Mouse (Mus musculus) adrenal gland, adult 8-10 months (tissue): ENCODE results near the gene Speg. TPM values are rescaled to one million over a fixed set of nuclear protein-coding genes. Genes with fewer than 3 reads are reported as not detected.

Source experiments
- DNase-seq: peaks from one replicate; pipeline ENCODE4 v3.0.0; 2022
- total RNA-seq, 4 experiments: library from RNA; stranded (reverse); gene quantifications; 2 replicates each; pipeline ENCODE4 v1.2.4; 2022

The Speg gene
- total RNA-seq, result 10 to 100 TPM; 13.7 to 32.9 (median 22.2) TPM

GRCm38 (mm10) chr1:75374950-75375936 lies at the start of gene Speg:
TSS of gene Speg (plus strand) at chr1:75375297.
- DNase-seq, result no peak

DNA sequence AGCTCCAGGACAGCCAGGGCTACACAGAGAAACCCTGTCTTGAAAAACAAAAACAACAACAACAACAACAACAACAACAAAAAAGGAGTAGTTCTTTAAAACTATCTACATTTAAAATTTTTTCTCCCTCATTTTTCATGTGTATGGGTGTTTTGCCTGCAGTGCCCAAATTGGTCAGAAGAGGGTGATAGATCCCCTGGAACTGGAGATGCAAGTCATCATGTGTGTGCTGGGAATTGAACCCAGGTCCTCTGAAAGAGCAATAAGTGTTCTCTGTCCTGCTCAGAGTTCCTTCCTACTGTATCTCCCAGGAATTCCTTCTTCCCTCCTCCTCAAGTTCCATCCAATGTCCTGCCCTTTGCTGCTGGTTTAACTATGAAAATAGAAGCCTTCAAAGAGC lies 47.6 kb upstream of the Speg start:
- no peak for DNase-seq

- DNase-seq, result no peak
These were observed 43.8 kb upstream of the Speg start for GRCm38 (mm10) chr1:75331271-75331670.

- DNase-seq, result no peak
These were observed 38.6 kb upstream of the Speg start for GRCm38 (mm10) chr1:75336461-75336860.

DNA sequence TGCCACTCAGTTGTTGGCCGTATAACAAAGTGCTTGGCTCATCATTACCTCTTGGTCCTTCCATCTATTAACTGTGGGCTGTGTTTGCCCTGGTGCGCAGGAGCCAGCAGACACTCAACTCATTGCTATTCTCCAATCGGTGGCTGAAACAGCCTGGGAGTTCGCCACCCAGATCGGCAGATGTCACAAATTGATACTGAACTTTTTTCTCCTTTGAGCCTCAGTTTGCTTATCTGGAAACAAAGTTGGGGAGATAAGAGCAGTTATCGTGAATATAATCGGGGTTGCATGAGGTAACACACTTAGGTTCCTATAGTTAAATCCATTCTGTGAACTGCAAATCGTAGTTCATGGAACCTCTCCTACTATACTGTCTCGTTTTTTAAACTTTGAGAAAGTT lies 38.0 kb upstream of the Speg start:
- DNase-seq, result no peak

DNA sequence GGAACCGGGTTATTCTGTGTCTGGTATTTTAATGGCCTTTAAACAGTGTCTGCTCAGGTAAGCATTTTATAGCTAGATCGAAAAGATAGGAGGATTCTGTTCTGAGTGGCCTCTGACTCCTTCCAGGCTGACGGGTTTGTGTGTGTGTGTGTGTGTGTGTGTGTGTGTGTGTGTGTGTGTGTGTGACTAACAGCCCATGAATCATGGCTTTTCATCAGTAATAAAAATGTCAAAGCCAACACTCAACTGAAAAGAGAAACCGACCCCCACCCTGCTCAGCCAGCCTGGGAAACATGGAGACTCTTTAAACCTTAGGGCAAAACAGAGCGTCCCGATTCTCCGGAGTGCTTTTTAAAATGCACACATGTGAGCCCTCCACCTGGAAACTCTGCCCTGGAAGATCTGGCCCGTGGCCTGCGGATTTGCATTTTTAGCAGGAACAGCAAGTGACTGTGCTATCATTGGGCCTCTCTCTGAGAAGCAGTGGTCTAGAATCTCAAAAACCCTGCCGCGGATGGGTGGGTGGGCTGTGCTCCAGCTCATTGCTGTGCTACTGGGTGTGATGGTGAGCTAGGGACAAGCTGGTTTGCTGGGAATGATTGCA lies 36.9 kb upstream of the Speg start:
- DNase-seq, result no peak

DNA sequence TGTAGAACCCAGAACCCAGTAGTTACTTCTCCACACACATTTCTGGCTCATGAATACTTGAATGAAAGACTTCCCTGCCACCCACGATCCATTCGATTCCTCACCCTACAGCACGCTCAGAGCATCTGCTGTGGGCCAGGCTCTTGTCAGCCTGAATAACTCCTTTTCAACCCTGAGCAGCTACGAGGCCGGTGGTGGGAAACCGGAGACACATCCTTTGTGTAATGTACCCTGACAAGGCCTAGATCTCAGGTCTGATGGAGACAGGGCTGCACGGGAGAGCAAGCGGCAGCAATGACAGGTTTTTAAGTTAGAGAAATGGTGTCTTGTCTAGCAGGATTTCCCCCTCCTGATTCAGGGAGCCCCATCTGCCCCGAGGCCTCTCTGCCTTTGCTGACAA lies 35.8 kb upstream of the Speg start:
- DNase-seq, result no peak

DNA sequence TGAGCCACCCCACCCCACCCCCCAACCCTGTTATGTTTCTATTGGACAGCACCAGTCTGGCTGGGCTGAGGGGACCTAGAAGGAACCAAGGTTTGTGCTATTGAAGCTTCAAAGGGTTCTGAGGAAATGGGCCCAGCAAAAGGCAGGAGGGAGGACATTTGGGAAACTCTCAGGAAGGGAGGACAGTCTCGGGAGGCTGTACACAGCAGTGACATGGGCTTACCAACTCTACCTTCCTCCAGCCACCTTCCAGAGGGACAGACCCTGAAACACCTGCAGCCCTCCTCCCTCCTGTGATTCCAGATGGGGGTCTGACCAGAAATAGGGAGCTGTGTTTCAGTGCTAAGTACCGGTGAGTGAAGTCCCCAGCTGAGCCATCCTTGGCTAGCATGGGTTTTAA lies 34.6 kb upstream of the Speg start:
- DNase-seq, result no peak

DNA sequence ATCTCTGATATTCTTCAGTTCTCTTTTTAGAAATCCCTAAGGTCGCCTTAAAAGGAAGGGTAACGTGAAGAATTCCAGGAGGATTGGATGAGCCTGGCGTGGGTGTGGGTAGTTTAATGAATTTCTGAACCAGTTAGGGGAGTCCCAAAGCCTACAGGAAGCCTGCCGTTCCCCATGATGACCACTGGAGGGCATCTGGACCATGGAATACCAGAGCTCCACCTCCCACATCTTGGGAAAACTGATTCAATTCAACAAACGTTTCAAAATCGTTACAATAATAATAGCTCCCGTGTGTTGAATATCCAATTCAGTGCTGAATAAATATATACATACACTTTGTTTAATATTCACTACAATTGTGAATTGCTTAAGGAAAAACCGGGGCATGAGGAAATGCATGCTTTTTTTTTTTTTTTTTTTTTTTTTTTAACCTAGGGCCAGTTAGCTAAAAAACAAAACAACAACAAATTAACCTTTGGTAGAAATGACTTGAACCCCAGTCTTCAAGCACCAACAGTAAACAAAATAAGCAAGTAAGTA lies 32.2 kb upstream of the Speg start:
- peak; percentile 36 for DNase-seq

GRCm38 (mm10) chr1:75344291-75345035 lies 30.6 kb upstream of the Speg start:
- DNase-seq, result no peak

DNA sequence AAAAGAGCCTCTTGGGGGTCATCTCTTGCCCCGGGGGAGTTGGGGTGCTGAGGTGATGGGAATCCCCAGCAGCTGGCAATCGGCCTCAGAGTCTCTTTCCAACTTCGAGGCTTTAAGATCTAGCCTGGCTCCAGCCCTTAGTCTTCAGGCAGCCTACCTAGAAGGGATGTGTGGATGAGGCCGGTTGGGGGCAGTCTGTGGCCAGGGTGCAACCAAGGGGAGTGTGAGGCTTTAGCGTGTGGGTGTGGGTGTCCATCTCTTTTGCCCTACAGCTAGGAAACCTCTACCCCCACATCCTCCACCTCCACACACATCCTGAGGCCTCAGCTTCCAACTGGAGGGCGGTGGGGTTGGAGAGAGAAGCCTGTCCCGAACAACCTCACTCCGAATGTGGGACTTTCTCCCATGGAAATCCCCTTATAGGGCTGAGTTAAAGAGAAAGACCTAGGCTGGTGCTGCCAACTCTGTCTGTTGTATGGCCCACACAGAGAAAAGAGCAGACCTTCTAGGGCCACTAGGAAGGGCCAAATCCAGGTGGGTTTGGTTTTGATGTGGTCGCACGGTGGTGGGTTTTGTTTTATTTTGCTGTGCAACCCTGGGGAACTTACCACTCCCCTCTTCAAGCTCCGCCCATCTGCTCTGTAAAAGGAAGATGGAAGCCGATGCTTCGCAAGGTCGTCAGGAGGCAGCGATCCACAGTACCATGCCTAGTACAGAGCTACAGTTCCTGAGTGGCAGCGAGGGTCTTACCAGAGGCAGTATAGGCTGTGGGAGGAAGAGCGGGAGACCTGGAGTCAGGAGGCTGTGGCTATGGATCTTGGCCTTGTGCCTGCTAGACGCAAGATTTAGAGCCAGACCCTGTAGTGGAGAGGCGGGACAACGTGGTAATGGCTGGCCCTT lies 29.8 kb upstream of the Speg start:
- no peak for DNase-seq

DNA sequence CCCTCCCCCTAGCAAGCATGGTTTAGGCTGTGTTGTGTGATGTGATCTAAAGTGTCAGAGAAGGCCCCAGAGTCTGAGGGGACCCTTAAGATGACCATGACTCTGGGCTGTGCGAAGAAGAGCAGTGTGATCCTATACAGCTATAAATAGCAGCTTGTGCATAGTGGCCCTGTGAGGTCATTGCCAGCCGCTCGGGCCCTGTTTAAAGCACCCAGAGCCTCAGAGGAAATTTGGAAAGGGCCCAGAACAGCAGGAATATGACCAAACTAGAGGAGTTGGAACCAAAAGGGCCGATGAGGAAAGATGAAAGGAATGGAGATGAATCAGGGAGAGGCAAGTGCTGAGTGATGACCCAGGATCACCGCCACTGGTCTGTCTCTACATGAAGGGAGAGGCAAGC lies 27.8 kb upstream of the Speg start:
- peak; percentile 16 for DNase-seq

DNA sequence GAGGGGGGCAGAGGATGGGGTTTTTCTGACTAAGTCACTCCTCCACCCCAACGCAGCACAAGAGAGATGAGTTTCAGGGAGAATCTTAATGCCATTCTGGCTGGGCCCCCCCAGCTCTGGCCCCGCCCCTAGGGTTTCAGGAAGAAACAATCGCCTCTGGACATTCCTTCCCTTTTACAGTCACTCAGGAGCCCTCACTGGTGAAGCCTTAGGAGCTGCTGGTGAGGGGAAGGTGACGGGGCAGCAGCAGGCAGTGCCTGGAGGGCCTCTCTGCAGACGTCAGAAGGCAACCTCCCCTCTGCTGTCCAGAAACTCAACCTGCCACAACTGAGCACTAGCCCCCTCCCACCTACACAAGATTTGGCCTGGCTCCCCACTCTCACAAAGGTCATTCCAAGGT lies 25.8 kb upstream of the Speg start:
- no peak for DNase-seq

- peak; percentile 41 for DNase-seq
These were observed 17.8 kb upstream of the Speg start for GRCm38 (mm10) chr1:75357261-75357660.

- DNase-seq, result no peak
These were observed 17.1 kb upstream of the Speg start for GRCm38 (mm10) chr1:75358009-75358408.

DNA sequence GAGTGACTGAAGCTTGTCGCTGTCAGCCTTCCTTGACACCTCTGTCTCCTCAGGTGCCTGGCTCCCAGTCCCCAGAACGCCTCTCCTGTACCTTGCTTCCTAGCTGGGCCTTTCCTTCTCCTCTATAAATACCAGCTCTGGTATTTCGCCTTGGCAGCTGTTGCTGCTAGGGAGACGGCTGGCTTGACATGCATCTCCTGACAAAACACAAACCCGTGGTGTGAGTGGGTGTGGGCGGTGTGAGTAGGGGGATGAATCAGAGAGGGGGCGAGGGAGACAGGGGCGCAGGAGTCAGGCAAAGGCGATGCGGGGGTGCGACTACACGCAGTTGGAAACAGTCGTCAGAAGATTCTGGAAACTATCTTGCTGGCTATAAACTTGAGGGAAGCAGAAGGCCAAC lies 15.8 kb upstream of the Speg start:
- no peak for DNase-seq

DNA sequence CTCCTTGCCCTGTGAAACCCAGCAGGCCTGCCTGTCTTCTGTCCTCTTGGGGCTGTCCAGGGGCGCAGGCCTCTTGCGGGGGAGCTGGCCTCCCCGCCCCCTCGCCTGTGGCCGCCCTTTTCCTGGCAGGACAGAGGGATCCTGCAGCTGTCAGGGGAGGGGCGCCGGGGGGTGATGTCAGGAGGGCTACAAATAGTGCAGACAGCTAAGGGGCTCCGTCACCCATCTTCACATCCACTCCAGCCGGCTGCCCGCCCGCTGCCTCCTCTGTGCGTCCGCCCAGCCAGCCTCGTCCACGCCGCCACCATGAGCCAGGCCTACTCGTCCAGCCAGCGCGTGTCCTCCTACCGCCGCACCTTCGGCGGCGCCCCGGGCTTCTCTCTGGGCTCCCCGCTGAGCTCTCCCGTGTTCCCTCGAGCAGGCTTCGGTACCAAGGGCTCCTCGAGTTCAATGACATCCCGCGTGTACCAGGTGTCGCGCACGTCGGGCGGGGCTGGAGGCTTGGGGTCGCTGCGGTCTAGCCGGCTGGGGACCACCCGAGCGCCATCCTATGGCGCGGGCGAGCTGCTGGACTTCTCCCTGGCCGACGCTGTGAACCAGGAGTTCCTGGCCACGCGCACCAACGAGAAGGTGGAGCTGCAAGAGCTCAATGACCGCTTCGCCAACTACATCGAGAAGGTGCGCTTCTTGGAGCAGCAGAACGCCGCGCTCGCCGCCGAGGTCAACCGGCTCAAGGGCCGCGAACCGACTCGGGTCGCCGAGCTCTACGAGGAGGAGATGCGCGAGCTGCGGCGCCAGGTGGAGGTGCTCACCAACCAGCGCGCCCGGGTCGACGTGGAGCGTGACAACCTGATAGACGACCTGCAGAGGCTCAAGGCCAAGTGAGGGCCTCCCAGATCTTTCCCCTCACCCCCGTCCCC lies 14.7 kb upstream of the Speg start, which contains the start of gene Des:
Gene Des (plus strand): TSS at position 218 of the 920 bp plus-strand sequence.
- DNase-seq, result no peak

DNA sequence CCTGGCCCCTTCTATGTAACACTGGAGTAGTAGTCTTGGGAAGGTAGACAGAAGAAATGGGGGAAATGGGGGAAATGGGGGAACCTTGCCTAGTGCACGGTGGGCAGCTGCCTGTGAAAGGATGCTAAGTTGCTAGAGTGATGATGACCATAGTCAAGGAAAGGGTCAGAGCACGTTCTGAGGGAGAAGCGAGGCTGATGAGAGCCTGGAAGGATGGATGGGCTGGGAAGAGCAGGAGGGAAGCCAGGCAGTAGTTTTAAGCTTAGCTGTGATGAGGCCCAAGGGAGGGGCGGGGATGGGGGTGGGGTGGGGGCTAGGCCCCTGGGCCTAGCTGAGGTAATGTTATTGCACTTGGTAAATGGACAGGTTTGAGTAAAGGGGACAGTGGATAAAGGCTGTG lies 14.0 kb upstream of the Speg start:
- no peak for DNase-seq

DNA sequence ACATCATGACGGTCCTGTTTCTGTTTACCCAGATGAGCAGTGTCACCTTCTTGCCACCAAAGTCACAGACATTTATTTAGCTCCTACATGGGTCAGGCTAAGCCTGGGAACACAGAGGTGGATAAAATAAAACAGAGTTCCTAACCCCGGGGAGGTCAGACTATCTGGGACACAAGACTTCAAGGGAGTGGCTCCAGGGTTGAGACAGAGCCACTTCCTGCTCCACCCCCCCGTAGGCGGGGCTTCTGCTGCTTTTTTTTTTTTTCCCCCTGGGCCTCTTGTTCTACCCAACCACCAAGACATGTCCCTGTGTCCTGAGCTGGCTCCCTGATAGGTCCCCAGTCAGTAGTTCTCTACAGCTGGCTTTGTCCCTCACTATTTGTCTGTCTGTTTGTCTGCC lies 13.3 kb upstream of the Speg start:
- no peak for DNase-seq

DNA sequence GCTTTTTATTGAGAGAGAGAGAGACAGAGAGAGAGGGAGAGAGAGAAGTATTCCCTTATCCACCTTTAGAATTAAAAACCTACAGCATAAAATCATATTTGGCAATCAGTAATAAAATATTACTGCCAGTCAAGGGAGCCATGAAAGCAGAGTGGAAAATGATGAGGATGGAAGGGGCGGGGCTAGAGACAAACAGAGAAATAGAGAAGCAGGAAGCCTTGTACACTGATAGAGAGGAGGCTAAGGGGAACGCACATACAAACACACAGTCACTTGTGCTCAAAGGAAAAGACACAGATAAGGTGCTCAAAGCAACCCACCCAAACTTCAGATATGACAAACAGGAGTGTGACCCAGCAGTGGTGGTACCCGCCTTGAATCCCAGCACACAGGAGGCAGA lies 11.2 kb upstream of the Speg start:
- no peak for DNase-seq
